ENCODE assay signal across 12 mouse cellular contexts in the genomic region with DNA sequence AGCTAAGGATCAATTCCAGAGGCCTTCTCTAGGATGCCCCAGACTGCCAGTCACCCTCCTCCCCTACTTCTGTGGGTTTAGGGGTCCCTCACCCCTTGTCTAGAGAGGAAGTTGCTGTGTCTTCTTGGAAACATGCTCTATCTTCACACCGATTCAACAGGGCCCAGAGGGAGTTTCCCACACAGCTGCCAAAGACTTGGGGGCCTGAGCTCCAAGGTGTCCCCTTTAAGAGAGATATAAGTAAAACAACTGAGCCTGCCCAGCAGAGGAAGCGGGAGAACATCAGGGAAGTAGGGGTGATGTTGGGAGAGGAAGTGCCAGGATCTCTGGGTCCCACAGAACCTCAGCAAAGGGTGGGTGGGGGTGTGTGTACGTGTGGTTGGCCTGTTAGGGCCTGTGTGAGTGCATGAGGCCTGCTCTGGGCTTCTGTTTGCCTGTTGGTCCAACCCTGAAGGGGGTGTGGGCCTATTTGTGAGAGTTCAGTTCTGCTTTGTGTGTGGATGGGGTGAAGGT. TPM values are rescaled to one million over a fixed set of nuclear protein-coding genes. Genes with fewer than 3 reads are reported as not detected.
DNase-seq lines count a peak whose midpoint lies in the region; ATAC-seq lines count a peak whose summit lies in the region.
"Had no signal": no experiment of that assay in that cellular context is flagged by ENCODE, and none has a peak within 500 bp of the region (broad histone marks: within the 10 kb centered on the region; RNA-seq: fewer than 3 reads in every experiment).

No protein-coding gene starts in this region.

- no peaks in the 10 kb centered on the region for H3K9me3 ChIP-seq in lung, embryonic 16.5 days (ENCODE audit: control insufficient read depth, low read length)
- no peaks in the 10 kb centered on the region for H3K9me3 ChIP-seq in embryonic facial prominence, embryonic 15.5 days (replicated peaks)
- H3K9me3 ChIP-seq in forebrain, embryonic 12.5 days = no peaks in the 10 kb centered on the region
- H3K9me3 ChIP-seq: heart, embryonic 13.5 days had no signal

- H3K4me2 ChIP-seq in lung, embryonic 16.5 days (ENCODE audit: low read depth, low read length) = no peak overlapping the region
- H3K4me2 ChIP-seq in embryonic facial prominence, embryonic 15.5 days (replicated peaks) = no peak overlapping the region
- no peak overlapping the region for H3K4me2 ChIP-seq in forebrain, embryonic 12.5 days
- H3K4me2 ChIP-seq: heart, embryonic 13.5 days had no signal

- H3K27me3 ChIP-seq in lung, embryonic 16.5 days (ENCODE audit: control insufficient read depth, insufficient read depth, low read depth, low read length) = no peaks in the 10 kb centered on the region
- peaks cover 13% of the 10 kb centered on the region for H3K27me3 ChIP-seq in embryonic facial prominence, embryonic 15.5 days
- peaks cover 93% of the 10 kb centered on the region for H3K27me3 ChIP-seq in forebrain, embryonic 12.5 days

- DNase-seq in CD4-positive, CD25-positive, alpha-beta regulatory T cell, adult 2 months (ENCODE audit: low read depth, low spot score) = peak; percentile 59
- DNase-seq in lung, postnatal 14 days = no peak
- DNase-seq in adrenal gland, postnatal 10 days = no peak

- no peaks in the 10 kb centered on the region for H3K36me3 ChIP-seq in lung, embryonic 16.5 days (ENCODE audit: control insufficient read depth, insufficient read depth, low read length)
- H3K36me3 ChIP-seq in embryonic facial prominence, embryonic 15.5 days = no peaks in the 10 kb centered on the region
- no peaks in the 10 kb centered on the region for H3K36me3 ChIP-seq in forebrain, embryonic 12.5 days (replicated peaks)
- H3K36me3 ChIP-seq: heart, embryonic 13.5 days had no signal

- H3K4me3 ChIP-seq in lung, embryonic 16.5 days (ENCODE audit: low read length) = no peak overlapping the region
- H3K4me3 ChIP-seq in embryonic facial prominence, embryonic 15.5 days (replicated peaks) = no peak overlapping the region
- H3K4me3 ChIP-seq in forebrain, embryonic 12.5 days (replicated peaks) = no peak overlapping the region
- H3K4me3 ChIP-seq: erythroblast, embryonic 14.5 days; heart, embryonic 13.5 days had no signal

- peak overlapping the region; percentile 96 for H3K27ac ChIP-seq in lung, embryonic 16.5 days (ENCODE audit: low read length)
- peak overlapping the region; percentile 80 for H3K27ac ChIP-seq in embryonic facial prominence, embryonic 15.5 days (replicated peaks)
- no peak overlapping the region for H3K27ac ChIP-seq in forebrain, embryonic 12.5 days
- H3K27ac ChIP-seq: heart, embryonic 13.5 days had no signal

- H3K9ac ChIP-seq in lung, embryonic 16.5 days (ENCODE audit: low read length) = peak overlapping the region; percentile 17; the same call in 1 of the 2 replicates
- no peak overlapping the region for H3K9ac ChIP-seq in embryonic facial prominence, embryonic 15.5 days
- H3K9ac ChIP-seq in forebrain, embryonic 12.5 days = no peak overlapping the region
- H3K9ac ChIP-seq: heart, embryonic 13.5 days had no signal

- WGBS in lung, embryonic 16.5 days = 61% methylated on average over 3 of the region's 3 CpGs
- 41% methylated on average over 3 of the region's 3 CpGs for WGBS in embryonic facial prominence, embryonic 15.5 days
- 73% methylated on average over 3 of the region's 3 CpGs for WGBS in forebrain, embryonic 12.5 days

- ATAC-seq in CD4-positive, CD25-positive, alpha-beta regulatory T cell, adult 4 months = no peak
- ATAC-seq in lung, embryonic 16.5 days (ENCODE audit: low read depth) = no peak
- ATAC-seq in embryonic facial prominence, embryonic 15.5 days (ENCODE audit: insufficient number of reproducible peaks, low FRiP score, low TSS enrichment, low read depth) = no peak
- peak; percentile 15 for ATAC-seq in monocyte, adult 5-6 weeks (replicated peaks; ENCODE audit: insufficient number of reproducible peaks, low FRiP score, low TSS enrichment, poor library complexity, severe bottlenecking)
- ATAC-seq in forebrain, embryonic 12.5 days (ENCODE audit: low FRiP score) = no peak

- H3K4me1 ChIP-seq in lung, embryonic 16.5 days (replicated peaks; ENCODE audit: control insufficient read depth, insufficient read depth, low read length) = peaks cover 73% of the 10 kb centered on the region
- peaks cover 82% of the 10 kb centered on the region for H3K4me1 ChIP-seq in embryonic facial prominence, embryonic 15.5 days
- peaks cover 62% of the 10 kb centered on the region for H3K4me1 ChIP-seq in forebrain, embryonic 12.5 days

RNA-seq across cellular contexts. Expression of a gene that starts 4.0 kb away (rescaled TPM):
- polyA plus RNA-seq in CD4-positive, CD25-positive, alpha-beta regulatory T cell, adult 4 months (2017; shearing (Covaris generic)) = 10 to 100 TPM; 18.9 to 29.4 TPM
- 13.7 and 15.5 TPM in 2 replicates for polyA plus RNA-seq in lung, embryonic 16.5 days (2015; fragmentation: Nextera tagmentation; extraction: Ambion mirVana)
- 38.0 and 40.5 TPM in 2 replicates for polyA plus RNA-seq in embryonic facial prominence, embryonic 15.5 days (2015; fragmentation: Nextera tagmentation; extraction: Ambion mirVana)
- 405 to 735 TPM (median 444 TPM) in 3 replicates for total RNA-seq in monocyte, adult 5-6 weeks (2017)
- 100 to 1,000 TPM in 1 of 2 experiments, 10 to 100 TPM in 1; 28.7 to 134 TPM for total RNA-seq in adrenal gland, postnatal 10 days (2021)
- polyA plus RNA-seq in forebrain, embryonic 12.5 days (2016; fragmentation: Nextera tagmentation; extraction: Ambion mirVana) = 4.8 and 4.9 TPM in 2 replicates

RNA-seq across cellular contexts. Expression of a gene that starts 7.8 kb away (rescaled TPM):
- polyA plus RNA-seq in CD4-positive, CD25-positive, alpha-beta regulatory T cell, adult 4 months (2017; shearing (Covaris generic)) = 1 to 10 TPM; 4.2 to 5.6 TPM
- 24.2 and 27.2 TPM in 2 replicates for polyA plus RNA-seq in lung, embryonic 16.5 days (2015; fragmentation: Nextera tagmentation; extraction: Ambion mirVana)
- 27.2 and 30.6 TPM in 2 replicates for polyA plus RNA-seq in embryonic facial prominence, embryonic 15.5 days (2015; fragmentation: Nextera tagmentation; extraction: Ambion mirVana)
- 4.2 to 8.7 TPM (median 4.5 TPM) in 3 replicates for total RNA-seq in monocyte, adult 5-6 weeks (2017)
- total RNA-seq in adrenal gland, postnatal 10 days (2021) = 1 to 10 TPM; 6.5 to 6.6 TPM
- 16.1 and 18.2 TPM in 2 replicates for polyA plus RNA-seq in forebrain, embryonic 12.5 days (2016; fragmentation: Nextera tagmentation; extraction: Ambion mirVana)

RNA-seq across cellular contexts. Expression of a gene that starts 13.0 kb away (rescaled TPM):
- 100 to 1,000 TPM in 1 of 2 experiments, 10 to 100 TPM in 1; 78.9 to 109 TPM for polyA plus RNA-seq in CD4-positive, CD25-positive, alpha-beta regulatory T cell, adult 4 months (2017; shearing (Covaris generic))
- 114 and 119 TPM in 2 replicates for polyA plus RNA-seq in lung, embryonic 16.5 days (2015; fragmentation: Nextera tagmentation; extraction: Ambion mirVana)
- polyA plus RNA-seq in embryonic facial prominence, embryonic 15.5 days (2015; fragmentation: Nextera tagmentation; extraction: Ambion mirVana) = 94.9 and 99.1 TPM in 2 replicates
- total RNA-seq in monocyte, adult 5-6 weeks (2017) = 43.9 to 58.8 TPM (median 58.1 TPM) in 3 replicates
- total RNA-seq in adrenal gland, postnatal 10 days (2021) = 10 to 100 TPM; 88.6 to 91.7 TPM
- polyA plus RNA-seq in forebrain, embryonic 12.5 days (2016; fragmentation: Nextera tagmentation; extraction: Ambion mirVana) = 117 and 124 TPM in 2 replicates

RNA-seq across cellular contexts. Expression of a gene that starts 13.2 kb away (rescaled TPM):
- 100 to 1,000 TPM; 213 to 298 TPM for polyA plus RNA-seq in CD4-positive, CD25-positive, alpha-beta regulatory T cell, adult 4 months (2017; shearing (Covaris generic))
- polyA plus RNA-seq in lung, embryonic 16.5 days (2015; fragmentation: Nextera tagmentation; extraction: Ambion mirVana) = 644 and 691 TPM in 2 replicates
- polyA plus RNA-seq in embryonic facial prominence, embryonic 15.5 days (2015; fragmentation: Nextera tagmentation; extraction: Ambion mirVana) = 705 and 717 TPM in 2 replicates
- total RNA-seq in monocyte, adult 5-6 weeks (2017) = 153 to 207 TPM (median 196 TPM) in 3 replicates
- total RNA-seq in adrenal gland, postnatal 10 days (2021) = 100 to 1,000 TPM; 477 to 503 TPM
- polyA plus RNA-seq in forebrain, embryonic 12.5 days (2016; fragmentation: Nextera tagmentation; extraction: Ambion mirVana) = 1,271 and 1,280 TPM in 2 replicates

RNA-seq across cellular contexts. Expression of a gene that starts 13.3 kb away (rescaled TPM):
- not detected for polyA plus RNA-seq in CD4-positive, CD25-positive, alpha-beta regulatory T cell, adult 4 months (2017; shearing (Covaris generic))
- not detected in 2 replicates for polyA plus RNA-seq in lung, embryonic 16.5 days (2015; fragmentation: Nextera tagmentation; extraction: Ambion mirVana)
- not detected in 2 replicates for polyA plus RNA-seq in embryonic facial prominence, embryonic 15.5 days (2015; fragmentation: Nextera tagmentation; extraction: Ambion mirVana)
- not detected in 3 replicates for total RNA-seq in monocyte, adult 5-6 weeks (2017)
- 1 to 10 TPM in 1 of 2 experiments, not detected in 1; 1.1 TPM for total RNA-seq in adrenal gland, postnatal 10 days (2021)
- not detected in 2 replicates for polyA plus RNA-seq in forebrain, embryonic 12.5 days (2016; fragmentation: Nextera tagmentation; extraction: Ambion mirVana)
- total RNA-seq: layer of hippocampus, postnatal 14 days had no signal
- polyA plus RNA-seq: brain, embryonic 14.5 days; erythroblast, embryonic 14.5 days; heart, embryonic 13.5 days had no signal
